Mouse (Mus musculus) heart, postnatal 0 days (tissue): Measurements from ENCODE around the gene Pakap.
A peak's percentile ranks its signal among the peaks of the same experiment; 100 is the strongest.

ENCODE experiments used
- CTCF ChIP-seq: IDR thresholded peaks from 2 replicates; pipeline ENCODE4 v1.5.1; 2016; ENCODE audit warnings: antibody characterized with exemption, control low read depth, low read depth
- EP300 ChIP-seq: IDR thresholded peaks from 2 replicates; pipeline ENCODE4 v1.6.1; 2016; ENCODE audit warnings: antibody characterized with exemption, low read depth

DNA sequence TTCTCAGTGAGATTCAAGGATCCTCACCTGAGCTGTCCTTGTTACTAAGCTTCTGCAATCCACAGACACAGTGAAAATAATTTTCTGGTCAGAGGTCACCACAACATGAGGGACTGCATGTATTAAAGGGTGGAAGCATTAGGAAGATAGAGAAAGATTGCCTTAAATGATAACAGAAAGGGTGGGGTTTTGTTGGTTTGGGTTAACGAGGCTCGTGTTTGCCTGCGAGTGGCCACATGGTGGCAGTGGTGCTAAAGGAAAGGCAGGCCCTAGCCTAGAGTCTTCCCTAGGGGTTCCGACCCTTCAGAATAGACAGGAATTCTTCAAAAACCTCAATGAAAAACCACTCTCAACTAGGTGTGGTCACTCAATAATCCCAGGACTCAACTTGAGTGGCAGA, 333.2 kb downstream of the Pakap start:
- no peak for TF ChIP-seq EP300
- TF ChIP-seq CTCF, result peak; percentile 66
